Mouse (Mus musculus) CD4-positive naive resting alpha-beta T cell, adult 76 days (primary cell): ENCODE measurements around the gene Olfr536. TPM values are rescaled to one million over a fixed set of nuclear protein-coding genes. Genes with fewer than 3 reads are reported as not detected.

Experiments used
- total RNA-seq: library from RNA; stranded (reverse); gene quantifications from one replicate; pipeline ENCODE4 v1.2.4, GENCODE M21; 2023

Gene Olfr536
- not detected for total RNA-seq

DNA sequence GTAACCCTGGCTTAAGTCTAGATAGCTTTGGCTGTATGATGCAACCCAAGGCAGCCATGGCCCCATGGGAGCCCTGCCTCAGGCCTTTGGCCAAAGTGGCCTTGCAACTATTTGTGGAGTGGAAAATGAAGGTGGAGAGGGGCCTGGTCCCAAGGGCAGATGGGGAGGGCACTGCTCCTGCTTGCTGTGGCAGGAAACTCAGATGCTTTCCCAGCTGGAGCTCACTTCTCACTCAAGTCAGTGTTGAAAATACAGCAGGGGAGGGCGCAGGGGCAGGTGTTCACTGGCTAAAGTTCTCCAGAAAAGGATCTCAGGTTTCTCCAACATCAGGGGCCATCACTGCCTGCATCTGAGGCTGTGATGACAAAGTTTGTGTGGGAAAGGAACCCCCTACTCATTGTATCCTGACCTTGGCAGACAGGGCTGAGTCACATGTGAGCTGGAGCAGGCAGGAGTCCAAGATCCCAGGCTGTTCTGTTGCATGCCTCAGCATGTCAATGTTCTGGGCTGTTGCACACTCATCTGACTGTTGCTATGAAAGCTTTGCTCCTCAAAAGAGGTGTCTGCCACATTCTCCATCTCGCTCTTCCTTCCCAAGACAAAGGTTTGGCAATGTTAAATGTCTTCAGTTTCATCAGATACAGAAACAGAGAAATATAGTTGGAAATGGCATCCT lies at the start of gene Olfr536:
Gene Olfr536 (minus strand): TSS at position 51 of the 676 bp plus-strand sequence.

GRCm38 (mm10) chr7:140483916-140484315 lies 23.3 kb downstream of the Olfr536 start, which contains the start of gene Olfr535:
Olfr535 (plus strand) TSS chr7:140484216.

DNA sequence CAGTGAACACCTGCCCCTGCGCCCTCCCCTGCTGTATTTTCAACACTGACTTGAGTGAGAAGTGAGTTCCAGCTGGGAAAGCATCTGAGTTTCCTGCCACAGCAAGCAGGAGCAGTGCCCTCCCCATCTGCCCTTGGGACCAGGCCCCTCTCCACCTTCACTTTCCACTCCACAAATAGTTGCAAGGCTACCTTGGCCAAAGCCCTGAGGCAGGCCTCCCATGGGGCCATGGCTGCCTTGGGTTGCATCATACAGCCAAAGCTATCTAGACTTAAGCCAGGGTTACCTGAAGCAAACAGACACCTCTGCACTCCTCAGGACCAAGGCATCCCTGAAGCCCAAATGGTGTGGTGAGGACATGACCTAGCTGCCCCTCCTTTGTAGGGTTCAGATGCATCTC lies 44.1 kb downstream of the Olfr536 start, which contains the start of gene Olfr533:
Gene Olfr533 (plus strand): TSS at position 301 of the 400 bp plus-strand sequence.

Other genes with a start within 250 kb of the Olfr536 start
- not detected for gene Olfr525, start 186.5 kb downstream of the Olfr536 start, total RNA-seq
- gene Olfr527, start 173.4 kb downstream of the Olfr536 start, total RNA-seq = not detected
- not detected for gene Olfr60, start 145.7 kb downstream of the Olfr536 start, total RNA-seq
- not detected for gene Olfr530, start 131.1 kb downstream of the Olfr536 start, total RNA-seq
- gene Olfr531, start 104.5 kb downstream of the Olfr536 start, total RNA-seq = not detected
- gene Olfr532, start 85.8 kb downstream of the Olfr536 start, total RNA-seq = not detected
- not detected for gene Olfr533, start 44.0 kb downstream of the Olfr536 start, total RNA-seq
- not detected for gene Olfr535, start 23.2 kb downstream of the Olfr536 start, total RNA-seq
- not detected for gene Olfr538, start 60.5 kb upstream of the Olfr536 start, total RNA-seq
- not detected for gene Olfr46, start 93.9 kb upstream of the Olfr536 start, total RNA-seq
- gene Olfr61, start 121.6 kb upstream of the Olfr536 start, total RNA-seq = not detected
- gene Olfr53, start 139.1 kb upstream of the Olfr536 start, total RNA-seq = not detected
- not detected for gene Olfr539, start 152.5 kb upstream of the Olfr536 start, total RNA-seq
- not detected for gene Olfr45, start 174.6 kb upstream of the Olfr536 start, total RNA-seq
- not detected for gene Olfr541, start 189.9 kb upstream of the Olfr536 start, total RNA-seq